Mouse (Mus musculus): Measurements from ENCODE around the gene Adamts3.

The Adamts3 gene

DNA sequence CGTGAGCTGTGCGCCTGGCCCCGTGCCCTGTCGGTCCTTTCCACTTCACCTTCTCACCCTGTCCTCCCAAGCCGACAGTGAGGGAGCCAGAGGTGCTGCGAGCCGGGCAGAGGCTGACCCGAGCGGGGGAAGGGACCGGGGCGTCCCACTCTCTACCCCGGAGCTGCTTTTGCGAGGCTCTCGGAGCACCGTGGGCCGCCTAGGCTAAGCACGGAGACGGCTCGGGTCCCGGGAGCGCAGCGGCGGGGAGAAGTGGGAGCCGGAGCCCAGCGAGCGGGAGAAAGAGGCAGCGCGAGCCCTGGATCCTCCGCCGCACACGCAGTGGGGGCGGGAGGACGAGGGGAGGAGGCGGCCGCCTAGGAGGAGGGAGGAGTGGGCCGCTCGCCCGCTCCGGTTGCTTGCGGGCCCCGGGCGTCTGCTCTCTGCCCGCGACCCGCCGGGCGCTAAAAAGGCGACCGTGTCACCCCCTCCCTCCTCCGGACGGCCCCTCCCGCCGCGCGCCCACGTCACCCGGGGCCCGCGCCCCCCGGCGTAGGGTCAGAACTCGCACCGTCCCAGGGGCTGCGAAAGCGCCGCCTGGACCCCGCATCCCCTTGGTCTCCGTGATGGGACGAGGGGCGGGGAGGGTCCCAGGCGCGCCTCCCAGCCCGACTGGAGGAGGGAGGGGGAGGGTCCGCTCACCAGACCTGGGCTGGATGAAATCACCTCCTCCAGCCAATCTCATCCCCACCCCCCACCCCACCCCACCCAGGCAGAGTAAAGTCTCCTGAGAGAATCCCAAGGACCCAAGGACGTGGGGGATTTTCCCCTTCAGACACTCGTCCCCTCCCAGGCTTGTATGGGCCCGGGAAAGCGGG is at the start of gene Adamts3:
TSS of gene Adamts3 (minus strand) at position 284 of the 857 bp plus-strand sequence.
- DNase-seq, result peak; percentile 84

DNA sequence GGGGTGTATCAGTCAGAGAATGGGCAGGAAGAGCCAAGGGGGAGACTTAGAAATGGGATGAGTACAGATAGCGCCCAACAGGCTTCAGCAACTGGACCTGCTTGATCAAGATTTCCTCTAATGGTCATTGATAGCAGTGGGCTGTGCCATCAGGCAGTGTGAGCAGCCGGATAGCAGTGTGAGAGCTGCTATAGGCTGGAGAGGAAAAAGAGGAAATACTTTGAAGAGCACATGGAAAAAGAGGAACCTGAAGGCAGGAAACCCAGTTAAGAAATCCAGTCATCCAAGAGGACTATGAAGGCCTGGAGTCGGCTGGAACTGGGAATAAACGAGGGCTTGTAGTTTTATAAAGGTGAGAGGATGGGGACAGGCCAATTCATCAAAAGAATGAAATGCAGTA is 48.4 kb upstream of the Adamts3 start:
- no peak for DNase-seq

DNA sequence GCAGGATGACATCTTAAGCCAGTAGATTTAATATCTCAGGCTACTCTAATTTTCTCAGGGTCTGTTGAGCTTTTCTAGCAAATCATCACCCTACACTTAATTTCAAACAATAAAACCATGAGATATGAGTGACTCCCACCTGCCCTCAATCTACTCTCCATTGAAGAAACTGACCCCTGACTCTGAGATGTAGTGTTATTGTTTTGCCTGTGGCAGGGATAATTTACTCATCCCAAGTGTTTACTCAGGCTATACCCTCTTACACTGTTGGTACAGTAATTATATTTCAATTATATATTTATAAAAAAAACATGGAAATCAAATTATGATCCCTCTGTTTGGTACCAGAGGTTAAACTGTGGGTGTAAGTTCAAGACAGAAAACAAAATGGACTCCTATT is 29.2 kb upstream of the Adamts3 start:
- DNase-seq, result no peak

DNA sequence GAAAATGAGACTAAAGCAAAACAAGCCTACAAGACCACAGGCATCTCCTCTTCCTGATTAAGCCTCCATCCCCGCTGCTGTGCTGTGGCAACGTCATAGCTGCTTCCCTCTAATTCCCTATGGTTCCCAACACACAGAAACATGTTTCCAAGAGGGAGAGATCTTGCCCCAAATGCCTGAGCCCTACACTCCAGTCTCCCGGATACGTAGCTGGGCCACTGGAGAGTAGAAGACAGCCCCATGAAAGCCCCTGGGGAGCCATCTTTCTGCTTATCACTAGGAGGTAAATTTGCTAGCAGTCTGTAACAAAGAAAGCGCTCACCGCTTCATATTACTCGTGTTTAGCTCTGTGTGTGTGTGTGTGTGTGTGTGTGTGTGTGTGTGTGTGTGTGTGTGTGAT is 28.8 kb upstream of the Adamts3 start:
- peak; percentile 34 for DNase-seq

DNA sequence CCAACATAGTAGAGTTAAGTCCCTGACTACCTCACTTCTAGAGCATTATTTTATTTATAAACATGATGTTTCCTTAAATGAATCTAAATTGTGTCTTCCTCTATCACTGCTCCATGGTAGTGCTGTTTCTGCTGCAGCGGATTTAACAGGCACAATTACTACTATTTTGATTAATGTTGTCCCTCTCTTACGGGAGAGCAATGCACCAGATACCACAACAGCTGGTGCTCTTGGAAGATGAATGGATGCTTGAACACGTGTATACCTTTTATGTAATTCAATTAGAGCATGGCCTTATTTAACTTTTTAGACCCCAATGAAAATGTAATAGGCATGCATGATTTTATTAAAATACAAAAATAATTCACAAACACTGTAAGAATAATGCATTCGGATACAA is 28.4 kb upstream of the Adamts3 start:
- DNase-seq, result no peak

DNA sequence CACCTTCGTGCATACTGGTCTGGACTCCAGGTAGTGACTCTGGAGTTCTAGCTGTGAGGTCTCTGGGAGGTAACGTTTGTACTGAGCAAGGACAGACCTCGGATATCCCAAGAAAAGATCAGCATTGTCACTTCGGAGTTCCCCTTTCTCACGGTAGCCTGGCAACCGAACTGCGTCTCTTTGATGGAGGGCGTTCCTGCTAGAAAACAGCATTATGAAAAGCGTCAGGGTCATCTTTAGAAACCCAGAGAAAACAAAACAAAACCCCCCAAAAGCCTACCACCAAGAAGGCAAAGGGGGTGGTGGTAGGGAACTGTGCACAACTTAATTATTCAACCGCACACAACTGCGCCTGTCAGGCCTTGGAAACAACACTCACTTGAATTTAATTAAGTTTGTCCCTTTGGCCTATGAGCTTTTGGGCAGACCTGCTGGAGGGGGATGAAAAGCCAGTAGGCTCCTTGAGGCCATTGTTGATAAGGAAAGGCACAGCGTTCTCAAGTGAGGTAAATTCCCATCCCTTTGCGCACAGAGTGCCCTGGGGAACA is 23.8 kb upstream of the Adamts3 start:
- DNase-seq, result peak; percentile 31

DNA sequence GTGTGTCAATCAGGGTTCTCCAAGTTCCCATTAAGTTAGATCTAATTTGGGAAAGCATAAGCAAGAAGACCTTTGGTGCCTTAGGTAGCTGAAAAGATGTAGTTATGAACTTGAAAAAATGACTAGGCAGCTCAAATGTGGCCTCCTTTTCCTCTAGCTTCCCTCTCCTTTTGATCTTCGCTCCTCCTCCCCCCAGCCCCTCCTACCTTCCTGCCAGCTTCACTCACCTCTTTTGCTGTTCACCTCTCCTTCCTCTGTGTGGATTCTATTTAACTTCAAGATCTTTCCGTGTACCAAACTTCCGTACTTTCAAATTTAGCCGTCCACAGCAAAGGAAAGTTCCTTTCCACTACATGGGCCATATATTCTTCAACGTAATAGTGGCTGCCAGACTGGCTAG is 17.9 kb upstream of the Adamts3 start:
- no peak for DNase-seq

DNA sequence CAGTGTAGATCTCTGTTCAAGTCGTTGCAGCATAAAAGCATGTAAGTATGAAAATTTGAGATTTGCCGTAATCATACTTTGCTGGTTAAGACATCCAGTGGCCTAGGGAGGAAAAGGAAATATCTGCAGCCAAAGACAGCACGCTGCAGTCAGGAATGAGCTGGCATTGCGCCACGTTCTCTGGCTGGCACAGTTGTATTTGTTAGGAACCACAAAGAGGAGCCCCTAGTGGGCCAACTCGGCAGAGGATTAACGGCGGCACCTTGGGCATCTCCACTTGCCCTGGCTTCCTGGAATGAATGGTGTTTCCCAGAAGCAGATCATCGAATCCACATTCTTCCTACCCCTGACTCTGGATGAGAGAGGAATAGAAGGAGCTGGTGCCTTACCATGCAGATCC is 14.4 kb upstream of the Adamts3 start:
- no peak for DNase-seq

DNA sequence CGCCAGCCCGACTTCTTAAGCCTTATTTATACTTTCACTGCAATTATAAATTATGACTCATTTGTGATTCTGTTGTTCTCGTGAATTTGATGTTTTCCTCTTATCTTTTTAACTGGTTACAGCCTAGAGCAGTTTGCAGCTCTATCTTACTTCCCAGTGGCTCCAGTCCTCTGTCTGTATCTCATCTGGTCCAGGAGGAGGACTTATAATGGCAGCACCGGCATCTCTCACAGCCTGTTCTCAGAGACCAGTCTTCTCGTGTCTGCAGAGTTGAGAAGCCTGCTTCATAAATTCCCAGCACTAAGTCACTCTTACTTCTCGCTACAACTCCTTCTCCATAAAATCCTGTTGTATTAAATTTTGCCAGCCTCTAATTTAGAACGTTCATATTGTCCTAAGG is 12.4 kb upstream of the Adamts3 start:
- no peak for DNase-seq

DNA sequence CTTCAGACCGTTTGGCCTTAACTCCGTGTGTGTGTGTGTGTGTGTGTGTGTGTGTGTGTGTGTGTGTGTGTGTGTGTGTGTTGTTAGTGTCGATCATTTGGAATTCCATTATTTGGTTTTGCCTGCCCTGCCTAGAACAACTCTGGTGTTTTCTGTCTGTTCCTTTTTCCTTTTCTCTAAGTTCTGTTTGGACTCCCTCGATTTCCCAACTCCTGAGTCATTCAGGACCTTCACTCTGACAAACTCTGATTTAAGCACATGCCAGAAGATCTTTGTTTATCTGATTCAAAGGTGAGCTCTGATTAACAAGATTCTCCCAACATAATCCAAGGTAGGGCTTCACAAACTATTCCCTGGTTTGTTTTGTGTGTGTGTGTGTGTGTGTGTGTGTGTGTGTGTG is 1.9 kb upstream of the Adamts3 start:
- no peak for DNase-seq

DNA sequence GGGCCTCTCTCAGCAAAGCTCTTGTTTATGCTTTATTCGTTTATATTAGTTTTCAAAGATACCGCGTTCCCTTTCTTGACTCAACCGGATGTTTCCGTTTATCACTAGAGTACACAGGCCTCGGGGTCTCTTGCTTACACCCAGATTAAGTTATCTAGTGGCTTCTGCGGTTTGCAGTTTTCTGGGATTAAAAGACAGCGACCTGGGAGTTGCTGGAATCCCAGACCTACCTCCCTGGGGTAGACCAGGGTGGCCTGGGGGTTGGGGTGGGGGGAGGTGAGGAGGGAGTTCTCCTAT is 722 bp upstream of the Adamts3 start:
- DNase-seq, result peak; percentile 30

DNA sequence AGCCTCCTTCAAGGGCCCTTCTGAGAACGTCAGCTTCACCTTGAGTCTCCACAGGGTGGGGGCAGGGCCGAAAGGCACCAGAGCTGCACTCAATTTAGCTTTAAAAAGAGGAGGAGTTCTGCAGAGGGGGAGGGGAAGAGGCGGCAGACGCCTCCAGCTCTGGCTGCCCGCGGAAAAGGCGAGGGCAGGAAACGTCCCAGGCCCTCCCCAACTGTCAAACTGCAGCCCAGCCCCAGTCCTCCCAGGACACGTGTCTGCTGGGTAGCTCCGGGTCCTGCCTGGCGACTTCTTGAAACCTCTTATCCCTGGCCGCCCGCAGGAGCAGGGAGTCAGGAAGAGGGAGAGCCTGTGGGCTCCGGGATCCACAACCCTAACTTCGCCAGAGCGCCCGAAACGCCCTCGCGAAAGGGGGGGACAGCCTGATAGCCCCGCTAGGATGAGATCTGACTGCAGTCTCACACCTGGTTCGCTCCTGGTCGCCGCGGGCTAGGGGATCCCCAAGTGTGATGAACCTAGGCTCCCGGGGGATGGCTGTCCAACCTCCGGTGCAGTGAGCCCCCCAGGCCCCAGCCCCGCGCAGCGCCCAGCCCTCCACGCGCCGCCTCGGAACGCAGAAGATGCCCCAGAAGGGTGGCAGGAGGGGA is 921 bp downstream of the Adamts3 start:
- peak; percentile 83 for DNase-seq

DNA sequence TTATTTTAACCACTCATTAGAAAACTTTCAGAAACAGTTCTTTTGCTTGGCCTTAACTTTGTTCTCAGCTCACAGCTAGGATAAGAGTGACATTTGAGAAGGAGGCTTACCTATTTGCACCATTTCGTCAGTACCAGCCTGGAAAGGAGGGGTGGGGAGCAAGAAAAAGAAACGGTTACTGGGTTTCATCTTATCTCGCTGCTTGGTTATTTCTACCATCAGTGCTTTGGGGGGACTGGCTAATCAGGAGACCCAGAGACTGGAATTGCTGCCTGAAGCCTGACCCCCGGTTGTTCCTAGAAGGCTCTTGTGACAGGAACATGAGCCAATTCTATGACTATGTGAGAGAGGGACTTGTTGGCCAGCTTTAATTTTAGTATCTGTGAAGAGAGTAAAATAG is 1.7 kb downstream of the Adamts3 start:
- no peak for DNase-seq

DNA sequence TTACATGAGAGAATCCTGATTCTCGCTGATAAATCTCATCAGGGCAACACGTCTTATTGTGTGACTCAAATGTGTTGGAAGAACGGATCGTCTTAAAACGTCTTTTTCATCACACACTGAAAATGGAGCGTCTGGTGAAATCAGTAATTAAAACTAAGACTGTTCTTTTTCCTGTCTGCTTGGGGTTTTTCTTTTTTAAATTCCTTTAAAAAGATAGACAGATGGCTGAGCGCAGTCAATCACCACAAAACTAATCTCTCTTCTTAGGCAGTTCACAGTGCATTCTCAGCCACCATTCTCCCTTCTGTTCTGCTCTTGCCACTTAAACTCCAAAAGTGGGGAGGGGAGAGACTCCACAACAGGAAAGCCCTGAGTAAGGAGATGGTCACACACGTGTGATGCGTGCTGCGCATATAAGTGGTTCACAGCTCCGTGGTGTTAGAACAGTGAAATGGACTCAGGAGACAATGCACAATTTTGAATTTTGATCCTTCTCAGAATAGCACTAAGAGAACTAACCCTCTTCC is 4.2 kb downstream of the Adamts3 start:
- DNase-seq, result no peak

DNA sequence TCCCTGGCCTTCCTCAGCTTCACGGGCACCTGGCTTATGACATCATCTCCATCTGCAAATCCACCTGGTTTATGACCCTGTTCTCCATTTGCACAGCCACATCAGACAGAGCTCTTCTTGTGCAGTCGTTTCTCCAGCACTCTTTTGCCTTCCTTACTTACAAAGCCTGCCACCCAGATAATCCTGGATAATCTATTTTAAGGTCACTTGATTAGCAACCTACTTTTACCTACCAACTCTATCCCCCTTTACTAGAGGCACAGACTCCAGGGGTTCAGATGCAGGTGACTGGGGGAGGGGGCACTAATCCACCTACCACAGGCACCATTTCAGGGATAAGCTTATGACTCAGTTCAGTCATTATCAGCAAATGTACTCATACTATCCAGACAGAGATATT is 10.5 kb downstream of the Adamts3 start:
- no peak for DNase-seq

DNA sequence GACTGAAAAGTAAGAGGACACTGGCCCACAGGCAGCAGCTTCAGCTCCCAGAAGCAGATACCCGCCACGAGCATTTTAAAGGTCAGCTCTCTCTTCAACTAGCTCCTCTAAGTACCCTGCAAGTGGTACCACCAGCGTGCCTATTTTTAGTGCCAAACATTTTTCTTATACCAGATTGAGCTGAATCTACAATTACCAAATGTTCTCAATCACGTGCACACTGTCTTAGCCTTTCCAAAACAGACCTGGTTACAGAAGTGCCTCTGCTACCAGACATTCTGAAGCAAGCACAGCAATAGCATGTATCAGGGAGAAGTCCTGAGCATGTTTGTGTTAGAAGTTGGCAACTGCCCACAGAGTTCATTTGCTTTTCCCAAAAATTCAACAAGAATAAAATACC is 23.5 kb downstream of the Adamts3 start:
- DNase-seq, result no peak

DNA sequence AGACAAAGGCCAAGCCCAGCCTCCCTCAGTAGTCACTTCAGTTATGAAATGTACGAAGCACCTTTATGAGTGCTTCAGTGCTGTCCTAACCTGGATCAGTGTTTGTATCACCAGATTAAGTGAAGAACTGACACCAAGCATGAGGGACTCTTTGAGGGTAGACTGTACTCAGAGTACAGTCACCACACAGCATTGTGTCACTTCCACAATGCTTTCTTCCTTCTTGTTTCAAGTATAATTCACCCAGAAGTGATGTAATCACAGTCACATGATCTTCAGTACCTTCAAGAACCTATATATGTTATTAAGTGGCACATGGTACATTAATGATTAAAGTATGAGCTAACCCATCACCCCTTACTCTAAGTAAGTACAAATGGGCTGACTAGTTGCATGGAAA is 24.3 kb downstream of the Adamts3 start:
- no peak for DNase-seq

DNA sequence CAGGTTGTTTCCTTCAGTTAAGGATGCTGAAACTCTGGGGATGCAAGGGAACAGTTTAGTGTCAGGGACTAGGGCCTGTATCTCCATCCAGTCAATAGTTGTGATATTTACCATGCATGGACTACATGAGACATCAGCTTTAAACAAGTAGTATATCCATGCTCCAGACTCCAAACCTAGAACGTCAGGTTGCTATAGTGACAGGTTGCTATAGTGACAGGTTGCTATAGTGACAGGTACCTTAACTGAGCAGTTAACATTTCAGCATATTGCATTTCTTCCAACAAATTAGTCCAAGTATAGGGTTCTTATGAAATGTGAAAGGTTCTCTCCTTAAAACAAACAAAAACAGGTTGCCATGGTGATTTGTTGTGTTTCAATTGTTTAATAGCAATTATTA is 36.6 kb downstream of the Adamts3 start:
- DNase-seq, result no peak

DNA sequence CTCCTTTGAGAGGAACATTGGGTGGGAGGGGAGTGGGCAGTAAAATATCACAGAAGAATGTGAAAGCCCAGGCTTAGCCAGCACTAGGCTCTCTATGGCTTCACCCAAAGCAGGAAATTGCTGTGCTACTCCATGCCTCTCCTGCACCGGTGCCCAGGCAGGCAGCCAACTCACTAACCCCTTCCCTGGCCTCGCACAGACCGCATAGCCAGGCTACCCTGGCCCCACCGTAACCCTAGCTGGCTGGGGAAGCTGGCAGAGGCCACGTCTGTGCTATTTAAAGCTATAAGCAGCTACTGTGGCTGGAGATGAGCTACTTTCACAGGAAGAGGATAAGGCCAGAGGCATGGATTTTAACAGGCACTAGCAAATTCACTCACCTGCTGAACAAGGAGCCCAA is 38.8 kb downstream of the Adamts3 start:
- no peak for DNase-seq

DNA sequence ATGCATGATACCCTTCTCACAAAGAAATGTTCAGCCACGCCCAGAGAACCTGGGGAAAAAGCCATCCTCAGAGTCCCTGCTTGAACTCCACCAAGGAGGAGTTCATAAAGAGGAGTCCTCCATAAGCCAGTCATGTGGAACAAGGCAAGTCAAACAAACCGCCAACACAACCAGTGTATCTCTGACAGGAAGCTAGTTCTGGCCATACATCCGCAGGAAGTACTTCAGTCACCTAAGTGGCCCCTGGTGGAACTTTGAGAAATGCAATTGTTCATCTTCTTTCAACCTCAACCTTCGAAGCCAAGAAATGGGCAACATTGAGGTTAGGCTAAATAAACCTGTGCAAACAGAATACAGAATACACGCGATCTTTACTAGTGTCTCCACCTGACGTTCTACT is 39.7 kb downstream of the Adamts3 start:
- no peak for DNase-seq

DNA sequence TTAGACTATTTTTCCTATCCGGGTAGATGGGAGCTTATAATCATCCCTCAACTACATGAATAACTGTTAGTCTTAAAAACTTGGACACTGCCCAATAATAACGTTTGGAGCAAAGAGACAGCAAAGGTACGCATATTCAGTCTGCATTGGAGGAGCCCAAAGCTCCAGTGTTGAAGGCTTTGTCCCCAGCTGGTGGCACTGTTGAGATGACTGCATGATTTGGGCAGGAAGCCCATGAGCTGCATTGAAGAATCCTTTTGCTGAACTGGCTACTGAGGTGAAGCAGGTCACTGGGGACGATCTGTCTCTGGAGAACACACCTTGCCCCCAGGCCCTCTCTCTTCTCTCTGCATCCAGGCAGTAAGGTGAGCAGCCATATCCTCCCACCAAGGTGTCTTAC is 43.5 kb downstream of the Adamts3 start:
- no peak for DNase-seq

DNA sequence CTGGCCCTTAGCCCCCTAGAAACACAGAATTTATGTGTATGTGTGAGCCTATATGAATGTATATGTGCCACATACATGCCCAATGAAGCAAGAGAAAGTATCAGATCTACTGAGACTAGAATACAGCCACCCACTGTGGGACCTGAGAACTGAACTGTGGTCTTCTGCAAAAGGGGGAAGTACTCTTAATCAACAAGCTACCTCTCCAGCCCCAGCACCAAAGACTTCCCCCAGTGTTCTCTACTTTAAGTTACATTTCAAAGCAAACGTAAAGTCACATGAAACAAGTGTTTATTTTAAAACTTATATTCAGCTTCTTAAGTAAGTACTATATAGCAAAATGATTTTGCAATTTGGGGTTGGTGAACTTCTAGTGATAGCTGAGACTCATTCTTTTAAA is 62.0 kb downstream of the Adamts3 start:
- no peak for DNase-seq

DNA sequence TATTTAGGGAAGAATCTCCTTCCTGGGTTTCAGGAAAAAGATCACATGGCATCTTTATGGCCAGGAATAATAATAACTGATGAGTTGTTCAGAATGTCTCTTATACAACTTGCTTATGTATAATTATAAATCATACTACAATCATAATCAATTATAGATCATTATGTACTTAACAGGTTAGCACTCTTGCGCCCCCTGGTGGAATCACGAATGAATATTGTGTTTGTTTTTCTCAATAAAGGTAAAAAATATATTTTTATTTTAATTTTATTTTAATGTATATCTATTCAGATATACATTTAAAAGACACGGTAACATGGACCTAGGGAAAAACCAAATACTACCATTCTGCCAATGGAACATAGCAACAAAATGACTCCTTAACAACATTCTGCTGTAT is 63.6 kb downstream of the Adamts3 start:
- peak; percentile 59 for DNase-seq

DNA sequence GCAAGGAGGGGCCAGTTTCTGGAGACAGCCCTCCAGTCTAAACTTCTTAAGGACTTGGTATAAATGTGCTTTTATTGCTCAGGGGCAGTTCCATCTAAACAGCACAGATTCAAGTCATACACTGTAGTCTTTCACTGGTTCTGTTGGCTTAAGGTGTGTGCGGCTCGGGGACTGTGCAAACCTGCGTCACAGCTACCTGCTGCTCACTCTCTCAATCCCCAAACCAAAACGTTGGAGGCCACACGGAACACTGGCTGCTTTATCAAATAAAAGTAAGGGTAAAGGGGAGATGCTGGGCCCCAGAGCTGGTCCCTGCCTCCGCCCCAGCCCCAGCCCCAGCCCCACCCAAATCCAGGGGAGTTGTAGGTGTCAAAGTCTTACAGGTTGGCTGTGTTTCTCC is 66.5 kb downstream of the Adamts3 start:
- no peak for DNase-seq
